Comparison of ENCODE assay signal across 15 mouse cellular contexts in the genomic region with DNA sequence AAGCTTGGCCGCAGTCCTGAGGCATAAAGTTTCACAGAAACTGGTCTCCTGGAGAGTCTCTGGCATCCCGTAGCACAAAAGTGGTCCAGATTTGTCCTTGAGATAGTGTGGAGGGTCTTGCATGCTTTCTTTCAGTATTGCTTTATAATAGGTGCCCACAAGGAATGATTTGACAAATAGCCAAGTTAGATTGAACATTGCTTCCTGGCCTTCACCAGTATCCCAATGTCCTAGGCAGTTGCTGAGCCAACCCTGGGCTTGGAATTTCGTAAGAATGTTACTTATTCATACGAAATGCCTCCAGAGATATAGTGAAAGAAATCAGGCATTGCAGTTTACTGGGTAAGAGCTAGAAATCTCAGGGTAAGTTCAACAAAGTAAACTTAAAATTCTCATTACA.
"Had no signal": no experiment of that assay in that cellular context is flagged by ENCODE, and none has a peak within 500 bp of the region (broad histone marks: within the 10 kb centered on the region; RNA-seq: fewer than 3 reads in every experiment).

No protein-coding gene starts in this region.

- DNase-seq: retina, postnatal 1 day; right cerebral cortex, adult 18-20 months; right cerebral cortex, postnatal 14 days; right cerebral cortex, postnatal 25 days; right cerebral cortex, postnatal 4 days; spleen, adult 18-20 months; thymus, adult 18-20 months; thymus, adult 2 months; thymus, postnatal 14 days; thymus, postnatal 25 days; thymus, postnatal 36 days; thymus, postnatal 4 days had no signal

- H3K9ac ChIP-seq: neural tube, embryonic 15.5 days; stomach, embryonic 15.5 days had no signal

- H3K4me2 ChIP-seq: neural tube, embryonic 15.5 days; stomach, embryonic 15.5 days had no signal

- H3K9me3 ChIP-seq: stomach, embryonic 15.5 days had no signal

- H3K27me3 ChIP-seq: neural tube, embryonic 15.5 days; stomach, embryonic 15.5 days had no signal

- H3K36me3 ChIP-seq: neural tube, embryonic 15.5 days; stomach, embryonic 15.5 days had no signal

- H3K27ac ChIP-seq: neural tube, embryonic 15.5 days; stomach, embryonic 15.5 days; stomach, postnatal 0 days had no signal

- H3K4me3 ChIP-seq: neural tube, embryonic 15.5 days; stomach, embryonic 15.5 days had no signal

- H3K4me1 ChIP-seq: neural tube, embryonic 15.5 days had no signal
